Mouse (Mus musculus) G1E (cell line): ENCODE results near the gene Mecom. TPM values are rescaled to one million over a fixed set of nuclear protein-coding genes. Genes with fewer than 3 reads are reported as not detected.

Experiments used
- ATAC-seq: 2 replicates; pipeline ENCODE4 v1.8.0; 2016; ENCODE audit warnings: mild to moderate bottlenecking; ENCODE audit not compliant: insufficient number of reproducible peaks, poor library complexity, low FRiP score, severe bottlenecking; ENCODE audit errors: extremely low read depth
- DNase-seq: peaks from one replicate; pipeline ENCODE4 v3.0.0; 2012; ENCODE audit warnings: low spot score
- H3K27me3 ChIP-seq: 2 replicates; pipeline ENCODE4 v1.6.1; 2012; ENCODE audit warnings: mild to moderate bottlenecking, low read length, inconsistent platforms; ENCODE audit not compliant: insufficient read depth
- H3K36me3 ChIP-seq: replicated peaks from 2 replicates; pipeline ENCODE3; 2012; ENCODE audit warnings: mild to moderate bottlenecking, inconsistent platforms
- H3K4me1 ChIP-seq: 2 replicates; pipeline ENCODE4 v1.6.1; 2012; ENCODE audit warnings: low read depth, low read length, inconsistent platforms, mixed read lengths; ENCODE audit not compliant: insufficient read depth
- H3K4me3 ChIP-seq: 2 replicates; pipeline ENCODE4 v1.5.1; 2012; ENCODE audit warnings: low read depth, mild to moderate bottlenecking, inconsistent platforms, low read length, moderate library complexity, mixed read lengths
- H3K9me3 ChIP-seq: replicated peaks from 2 replicates; pipeline ENCODE4 v1.6.1; 2012; ENCODE audit warnings: inconsistent platforms
- CTCF ChIP-seq: IDR thresholded peaks from 2 replicates; pipeline ENCODE4 v1.5.1; 2012; ENCODE audit warnings: low read depth, low read length, inconsistent platforms, mixed read lengths
- GATA1 ChIP-seq: IDR thresholded peaks from 2 replicates; pipeline ENCODE4 v1.6.1; 2012; ENCODE audit warnings: borderline replicate concordance, low read length, inconsistent platforms, mixed read lengths
- GATA2 ChIP-seq: IDR thresholded peaks from 2 replicates; pipeline ENCODE4 v1.6.1; 2012; ENCODE audit warnings: low read depth, low read length, inconsistent platforms, borderline replicate concordance
- POLR2AphosphoS5 ChIP-seq: IDR thresholded peaks from 2 replicates; pipeline ENCODE4 v1.6.1; 2012; ENCODE audit warnings: low read depth, low read length, inconsistent platforms; ENCODE audit not compliant: insufficient replicate concordance
- TAL1 ChIP-seq: conservative IDR thresholded peaks from 2 replicates; pipeline ENCODE4 v1.6.1; 2012; ENCODE audit warnings: low read depth, low read length, inconsistent platforms, mixed read lengths
- polyA plus RNA-seq: library from polyadenylated mRNA; stranded (reverse); fragments of >175 nt; gene quantifications from 2 replicates; pipeline ENCODE4 v1.2.3, GENCODE M21; 2012
- total RNA-seq, 2 experiments: library from RNA; stranded (forward) in 1 of 2; stranded (reverse) in 1 of 2; fragments of 200-1000 nt in 1 of 2; fragments of >200 nt in 1 of 2; fragmentation: Nextera tagmentation in 1 of 2; gene quantifications; 2 replicates each; pipeline ENCODE4 v1.2.3; 2014 to 2017

Mecom gene
- total and polyA plus RNA-seq, 3 experiments, result 0.05 TPM; not detected in 2

DNA sequence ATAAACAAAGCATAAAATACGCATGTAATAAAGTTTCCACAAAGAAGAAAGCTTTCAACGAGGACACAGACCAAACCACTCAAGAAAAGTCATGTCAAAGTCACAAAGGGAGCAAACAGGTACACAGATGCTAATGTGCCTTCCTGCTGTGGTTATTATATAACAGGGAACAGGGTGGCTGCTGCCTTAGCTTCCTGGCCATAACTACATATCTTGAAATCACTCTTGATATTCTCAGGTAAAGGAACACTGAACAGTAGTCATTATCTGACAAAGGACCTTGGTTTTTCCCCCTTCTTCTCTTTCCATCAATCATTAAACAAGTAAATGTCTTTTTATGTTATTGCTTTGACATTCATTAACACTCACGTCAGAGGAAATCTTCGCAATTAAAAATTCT is 384.4 kb downstream of the Mecom start:
- DNase-seq (no peak), ATAC-seq (no peak)
- Histone ChIP-seq H3K27me3 (no peaks in the 10 kb centered on the region), H3K4me1 (no peaks in the 10 kb centered on the region), H3K4me3 (no peak overlapping the region), H3K36me3 (no peaks in the 10 kb centered on the region), H3K9me3 (0 out of 2 replicates have a peak, but pooled peaks cover 2% of the 10 kb centered on the region)
- TF ChIP-seq POLR2AphosphoS5, result no peak
- no peak for TF ChIP-seq GATA2
- TF ChIP-seq CTCF, result no peak
- no peak for TF ChIP-seq GATA1
- TF ChIP-seq TAL1, result no peak

GRCm38 (mm10) chr3:30160961-30161670 is 386.7 kb downstream of the Mecom start:
- TF ChIP-seq POLR2AphosphoS5 (no peak), TAL1 (no peak), GATA2 (no peak), CTCF (no peak)
- H3K4me1 ChIP-seq, result no peaks in the 10 kb centered on the region
- H3K4me3 ChIP-seq, result no peak overlapping the region
- 0 out of 2 replicates have a peak, but pooled peaks cover 2% of the 10 kb centered on the region for H3K9me3 ChIP-seq
- DNase-seq (no peak), ATAC-seq (no peak)
- no peaks in the 10 kb centered on the region for H3K36me3 ChIP-seq
- no peaks in the 10 kb centered on the region for H3K27me3 ChIP-seq

- Histone ChIP-seq H3K4me3 (no peak overlapping the region), H3K9me3 (0 out of 2 replicates have a peak, but pooled peaks cover 2% of the 10 kb centered on the region), H3K27me3 (no peaks in the 10 kb centered on the region), H3K4me1 (no peaks in the 10 kb centered on the region), H3K36me3 (no peaks in the 10 kb centered on the region)
- TF ChIP-seq GATA2 (no peak), CTCF (no peak), GATA1 (no peak), POLR2AphosphoS5 (no peak), TAL1 (no peak)
- ATAC-seq (no peak), DNase-seq (no peak)
These were observed 387.5 kb downstream of the Mecom start for GRCm38 (mm10) chr3:30160346-30160745.

DNA sequence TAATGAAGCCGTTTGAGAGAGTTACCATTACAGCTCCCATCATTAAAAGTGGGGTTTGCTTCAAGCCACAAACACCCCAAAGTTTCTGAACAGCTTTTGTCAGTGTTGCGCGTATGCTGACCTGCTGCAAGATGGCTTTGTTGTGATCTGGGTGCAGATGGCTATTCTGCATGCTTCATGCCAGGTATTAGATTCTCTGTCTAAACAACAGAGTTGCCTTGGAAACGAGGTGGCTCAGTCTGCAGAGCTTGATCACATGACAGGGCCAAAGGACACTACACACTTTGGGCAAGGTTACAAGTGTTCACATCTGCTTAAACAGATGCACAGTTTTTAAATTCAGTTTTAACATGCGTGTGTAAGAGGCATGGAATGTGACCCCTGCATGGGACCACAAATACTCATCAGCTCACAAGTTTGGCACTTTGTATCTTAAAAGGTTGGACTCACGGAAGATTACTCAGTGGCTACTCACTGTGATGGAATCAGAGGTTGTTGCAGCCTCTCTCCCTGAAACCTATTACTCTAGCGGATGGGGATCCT is 390.6 kb downstream of the Mecom start:
- no peaks in the 10 kb centered on the region for H3K4me1 ChIP-seq
- no peaks in the 10 kb centered on the region for H3K27me3 ChIP-seq
- H3K36me3 ChIP-seq, result no peaks in the 10 kb centered on the region
- no peak overlapping the region for H3K4me3 ChIP-seq
- TF ChIP-seq GATA1 (no peak), POLR2AphosphoS5 (no peak)
- DNase-seq (no peak), ATAC-seq (no peak)
- 0 out of 2 replicates have a peak, but pooled peaks cover 2% of the 10 kb centered on the region for H3K9me3 ChIP-seq

- no peak overlapping the region for H3K4me3 ChIP-seq
- H3K4me1 ChIP-seq, result no peaks in the 10 kb centered on the region
- no peak for TF ChIP-seq GATA1
- no peak for TF ChIP-seq POLR2AphosphoS5
- no peak for TF ChIP-seq TAL1
- TF ChIP-seq CTCF, result no peak
- TF ChIP-seq GATA2, result no peak
- no peaks in the 10 kb centered on the region for H3K27me3 ChIP-seq
- H3K36me3 ChIP-seq, result no peaks in the 10 kb centered on the region
- H3K9me3 ChIP-seq, result no peaks in the 10 kb centered on the region
- no peak for DNase-seq
- no peak for ATAC-seq
These were observed 393.4 kb downstream of the Mecom start for GRCm38 (mm10) chr3:30154390-30154789.

- Histone ChIP-seq H3K27me3 (no peaks in the 10 kb centered on the region), H3K9me3 (no peaks in the 10 kb centered on the region), H3K4me1 (no peaks in the 10 kb centered on the region), H3K36me3 (no peaks in the 10 kb centered on the region), H3K4me3 (no peak overlapping the region)
- no peak for ATAC-seq
- TF ChIP-seq GATA1 (no peak), POLR2AphosphoS5 (no peak), CTCF (no peak)
- DNase-seq, result no peak
These were observed 393.9 kb downstream of the Mecom start for GRCm38 (mm10) chr3:30153923-30154331.
